In genomic region chr11:68622751-68623150, GRCm38 (mm10) we compare ENCODE assay signal across 8 mouse cellular contexts. TPM values are rescaled to one million over a fixed set of nuclear protein-coding genes. Genes with fewer than 3 reads are reported as not detected.
DNase-seq lines count a peak whose midpoint lies in the region; ATAC-seq lines count a peak whose summit lies in the region.

No protein-coding gene starts in this region.

- H3K36me3 ChIP-seq in hindbrain, embryonic 13.5 days, result no peaks in the 10 kb centered on the region
- H3K36me3 ChIP-seq in hindbrain, embryonic 16.5 days (ENCODE audit: control insufficient read depth, insufficient read depth, low read length), result no peaks in the 10 kb centered on the region
- no peaks in the 10 kb centered on the region for H3K36me3 ChIP-seq in embryonic facial prominence, embryonic 15.5 days

- H3K9me3 ChIP-seq in hindbrain, embryonic 13.5 days, result no peaks in the 10 kb centered on the region
- H3K9me3 ChIP-seq in hindbrain, embryonic 16.5 days (ENCODE audit: control insufficient read depth, low read length), result no peaks in the 10 kb centered on the region
- H3K9me3 ChIP-seq in embryonic facial prominence, embryonic 15.5 days (replicated peaks), result no peaks in the 10 kb centered on the region

- no peak overlapping the region for H3K27ac ChIP-seq in hindbrain, embryonic 13.5 days
- no peak overlapping the region for H3K27ac ChIP-seq in hindbrain, embryonic 16.5 days (ENCODE audit: low read depth, low read length)
- H3K27ac ChIP-seq in embryonic facial prominence, embryonic 15.5 days (replicated peaks), result peak overlapping the region; percentile 58; the same call in 1 of the 2 replicates

- no peak overlapping the region for H3K4me3 ChIP-seq in hindbrain, embryonic 13.5 days
- no peak overlapping the region for H3K4me3 ChIP-seq in hindbrain, embryonic 16.5 days (ENCODE audit: low read length)
- H3K4me3 ChIP-seq in embryonic facial prominence, embryonic 15.5 days (replicated peaks), result no peak overlapping the region

- WGBS in hindbrain, embryonic 13.5 days, result 76% methylated on average over 9 of the region's 9 CpGs
- WGBS in hindbrain, embryonic 16.5 days, result 74% methylated on average over 9 of the region's 9 CpGs
- 77% methylated on average over 9 of the region's 9 CpGs for WGBS in embryonic facial prominence, embryonic 15.5 days

- peak; percentile 15 to 38 for DNase-seq in heart, postnatal 36 days
- DNase-seq in lung, postnatal 36 days, result peak; percentile 34
- DNase-seq in layer of hippocampus, adult 8-10 months (ENCODE audit: low spot score in 2 of 2), result no peak
- DNase-seq in frontal cortex, postnatal 25 days (ENCODE audit: low spot score in 2 of 2), result no peak
- no peak for DNase-seq in adrenal gland, postnatal 36 days

- peak overlapping the region; percentile 56; the same call in 1 of the 2 replicates for H3K4me2 ChIP-seq in hindbrain, embryonic 13.5 days
- no peak overlapping the region; the same call in 1 of the 2 replicates for H3K4me2 ChIP-seq in hindbrain, embryonic 16.5 days (ENCODE audit: low read length)
- peak overlapping the region; percentile 56 for H3K4me2 ChIP-seq in embryonic facial prominence, embryonic 15.5 days (replicated peaks)

- no peaks in the 10 kb centered on the region for H3K27me3 ChIP-seq in hindbrain, embryonic 13.5 days
- H3K27me3 ChIP-seq in hindbrain, embryonic 16.5 days (replicated peaks; ENCODE audit: control insufficient read depth, insufficient read depth, low read length), result no peaks in the 10 kb centered on the region
- no peaks in the 10 kb centered on the region for H3K27me3 ChIP-seq in embryonic facial prominence, embryonic 15.5 days

- ATAC-seq in hindbrain, embryonic 13.5 days (ENCODE audit: low FRiP score), result no peak
- ATAC-seq in hindbrain, embryonic 16.5 days, result no peak
- no peak for ATAC-seq in embryonic facial prominence, embryonic 15.5 days (ENCODE audit: insufficient number of reproducible peaks, low FRiP score, low TSS enrichment, low read depth)

- intact Hi-C loops in heart, postnatal 36 days (cut with DNase I), result no loop called here

- H3K9ac ChIP-seq in hindbrain, embryonic 13.5 days, result no peak overlapping the region
- H3K9ac ChIP-seq in hindbrain, embryonic 16.5 days (ENCODE audit: low read depth, low read length), result no peak overlapping the region
- H3K9ac ChIP-seq in embryonic facial prominence, embryonic 15.5 days, result no peak overlapping the region

- H3K4me1 ChIP-seq in hindbrain, embryonic 13.5 days (replicated peaks), result peaks cover 12% of the 10 kb centered on the region
- peaks cover 6% of the 10 kb centered on the region for H3K4me1 ChIP-seq in hindbrain, embryonic 16.5 days (ENCODE audit: control insufficient read depth, insufficient read depth, low read depth, low read length)
- peaks cover 24% of the 10 kb centered on the region for H3K4me1 ChIP-seq in embryonic facial prominence, embryonic 15.5 days

RNA-seq across cellular contexts. Expression of gene Ccdc42, which starts 35.9 kb away (rescaled TPM):
- 0.27 TPM in 2 replicates for polyA plus RNA-seq in hindbrain, embryonic 13.5 days (2015; fragmentation: Nextera tagmentation; extraction: Ambion mirVana)
- polyA plus RNA-seq in hindbrain, embryonic 16.5 days (2015; fragmentation: Nextera tagmentation; extraction: Ambion mirVana), result 0.36 TPM in 1 of 2 replicates, not detected in the other
- polyA plus RNA-seq in embryonic facial prominence, embryonic 15.5 days (2015; fragmentation: Nextera tagmentation; extraction: Ambion mirVana), result 0.20 TPM in 1 of 2 replicates, not detected in the other
- not detected for total RNA-seq in heart, postnatal 36 days (2021)
- 1 to 10 TPM; 1.8 to 2.5 (median 2.0) TPM for total RNA-seq in layer of hippocampus, adult 8-10 months (2022)
- total RNA-seq in adrenal gland, postnatal 36 days (2021), result not detected

Comparison
In these comparisons a context has a peak if more than half of its experiments do, and no peak if none do; other contexts are left out.
1. DNase-seq: peak in heart, postnatal 36 days (2 of 2) and lung, postnatal 36 days (single experiment); none in layer of hippocampus, adult 8-10 months (0 of 2), frontal cortex, postnatal 25 days (0 of 2) and adrenal gland, postnatal 36 days (0 of 2).